Mouse (Mus musculus) kidney, adult 2 months (tissue): ENCODE data around the gene Csrnp1.

Experiments used
- CTCF ChIP-seq: fragments of 200-500 bp; conservative IDR thresholded peaks from 2 replicates; pipeline ENCODE4 v1.5.1; 2011; ENCODE audit warnings: low read depth, mild to moderate bottlenecking, control low read depth, low read length, moderate library complexity, mixed read lengths; ENCODE audit not compliant: insufficient read depth, insufficient read length
- POLR2A ChIP-seq: fragments of 200-500 bp; IDR thresholded peaks from one replicate; pipeline ENCODE4 v1.6.1; 2011; ENCODE audit warnings: low read depth, low read length, control low read depth

DNA sequence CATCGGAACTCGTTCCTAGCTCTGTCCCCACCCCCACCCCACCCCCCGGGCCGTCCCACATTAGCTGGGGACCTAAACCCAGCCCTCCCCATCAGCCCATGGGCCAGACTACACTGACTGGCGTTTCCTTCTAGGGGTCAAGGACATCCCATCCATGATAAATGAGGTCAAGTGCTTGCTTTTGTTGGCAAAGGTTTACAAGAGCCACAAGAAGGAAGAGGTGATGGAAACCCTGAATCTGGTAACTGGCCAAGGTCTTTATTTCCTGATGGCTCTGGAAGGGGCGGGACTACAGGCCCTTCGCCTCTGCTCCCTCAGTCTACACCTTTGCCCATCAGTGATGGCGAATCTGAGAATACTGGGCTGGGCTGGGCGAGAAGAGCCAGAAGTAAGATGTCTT is 25.6 kb downstream of the Csrnp1 start:
- TF ChIP-seq POLR2A (no peak), CTCF (no peak)
